Mouse (Mus musculus) G1E (cell line): ENCODE results near the gene Parp16. TPM values are rescaled to one million over a fixed set of nuclear protein-coding genes. Genes with fewer than 3 reads are reported as not detected.

Experiments
- polyA plus RNA-seq: library from polyadenylated mRNA; stranded (reverse); fragments of >175 nt; gene quantifications from 2 replicates; pipeline ENCODE4 v1.2.3, GENCODE M21; 2012
- total RNA-seq, 2 experiments: library from RNA; stranded (forward) in 1 of 2; stranded (reverse) in 1 of 2; fragments of 200-1000 nt in 1 of 2; fragments of >200 nt in 1 of 2; fragmentation: Nextera tagmentation in 1 of 2; gene quantifications; 2 replicates each; pipeline ENCODE4 v1.2.3; 2014 to 2017

The Parp16 gene
- total and polyA plus RNA-seq, 3 experiments: 7.8 to 15.9 (median 14.8) TPM

Other genes starting within 250 kb of the Parp16 start
- not detected in 2 replicates for gene Slc24a1, start 243.7 kb upstream of the Parp16 start, total RNA-seq (2014; fragmentation: Nextera tagmentation)
- gene Slc24a1, start 243.7 kb upstream of the Parp16 start, total RNA-seq (2017): 0.05 and 0.06 TPM in 2 replicates
- gene Slc24a1, start 243.7 kb upstream of the Parp16 start, polyA plus RNA-seq: not detected in 2 replicates
- 46.3 and 50.1 TPM in 2 replicates for gene Ints14, start 234.4 kb upstream of the Parp16 start, total RNA-seq (2014; fragmentation: Nextera tagmentation)
- 42.0 and 43.2 TPM in 2 replicates for gene Ints14, start 234.4 kb upstream of the Parp16 start, total RNA-seq (2017)
- gene Ints14, start 234.4 kb upstream of the Parp16 start, polyA plus RNA-seq: 36.4 and 42.7 TPM in 2 replicates
- 22.0 and 22.3 TPM in 2 replicates for gene Hacd3, start 173.7 kb upstream of the Parp16 start, total RNA-seq (2014; fragmentation: Nextera tagmentation)
- 48.1 and 49.0 TPM in 2 replicates for gene Hacd3, start 173.7 kb upstream of the Parp16 start, total RNA-seq (2017)
- gene Hacd3, start 173.7 kb upstream of the Parp16 start, polyA plus RNA-seq: 3.0 and 3.3 TPM in 2 replicates
- gene Dpp8, start 162.9 kb upstream of the Parp16 start, total RNA-seq (2014; fragmentation: Nextera tagmentation): 137 and 145 TPM in 2 replicates
- 125 and 133 TPM in 2 replicates for gene Dpp8, start 162.9 kb upstream of the Parp16 start, total RNA-seq (2017)
- gene Dpp8, start 162.9 kb upstream of the Parp16 start, polyA plus RNA-seq: 11.6 and 13.6 TPM in 2 replicates
- not detected in 2 replicates for gene Igdcc4, start 93.9 kb upstream of the Parp16 start, total RNA-seq (2014; fragmentation: Nextera tagmentation)
- gene Igdcc4, start 93.9 kb upstream of the Parp16 start, total RNA-seq (2017): 0.17 and 0.22 TPM in 2 replicates
- gene Igdcc4, start 93.9 kb upstream of the Parp16 start, polyA plus RNA-seq: not detected in 2 replicates
- not detected in 2 replicates for gene Igdcc3, start 54.2 kb upstream of the Parp16 start, total RNA-seq (2014; fragmentation: Nextera tagmentation)
- 0.49 TPM in 1 of 2 replicates, not detected in the other for gene Igdcc3, start 54.2 kb upstream of the Parp16 start, total RNA-seq (2017)
- gene Igdcc3, start 54.2 kb upstream of the Parp16 start, polyA plus RNA-seq: not detected in 2 replicates
- not detected in 2 replicates for gene Cilp, start 69.8 kb downstream of the Parp16 start, total RNA-seq (2014; fragmentation: Nextera tagmentation)
- gene Cilp, start 69.8 kb downstream of the Parp16 start, total RNA-seq (2017): under 0.01 TPM in 1 of 2 replicates, not detected in the other
- gene Cilp, start 69.8 kb downstream of the Parp16 start, polyA plus RNA-seq: not detected in 2 replicates
- 34.1 and 41.9 TPM in 2 replicates for gene Clpx, start 98.9 kb downstream of the Parp16 start, total RNA-seq (2014; fragmentation: Nextera tagmentation)
- 59.5 and 64.9 TPM in 2 replicates for gene Clpx, start 98.9 kb downstream of the Parp16 start, total RNA-seq (2017)
- 12.7 and 14.0 TPM in 2 replicates for gene Clpx, start 98.9 kb downstream of the Parp16 start, polyA plus RNA-seq
- 8.0 and 10.2 TPM in 2 replicates for gene Pdcd7, start 150.8 kb downstream of the Parp16 start, total RNA-seq (2014; fragmentation: Nextera tagmentation)
- gene Pdcd7, start 150.8 kb downstream of the Parp16 start, total RNA-seq (2017): 18.8 and 22.7 TPM in 2 replicates
- gene Pdcd7, start 150.8 kb downstream of the Parp16 start, polyA plus RNA-seq: 29.9 and 42.8 TPM in 2 replicates
- gene Ubap1l, start 165.7 kb downstream of the Parp16 start, total RNA-seq (2014; fragmentation: Nextera tagmentation): 1.7 TPM in 1 of 2 replicates, not detected in the other
- gene Ubap1l, start 165.7 kb downstream of the Parp16 start, total RNA-seq (2017): 0.55 TPM in 1 of 2 replicates, not detected in the other
- gene Ubap1l, start 165.7 kb downstream of the Parp16 start, polyA plus RNA-seq: 0.06 and 0.10 TPM in 2 replicates
- gene Kbtbd13, start 196.3 kb downstream of the Parp16 start, total RNA-seq (2014; fragmentation: Nextera tagmentation): not detected in 2 replicates
- gene Kbtbd13, start 196.3 kb downstream of the Parp16 start, total RNA-seq (2017): not detected in 2 replicates
- gene Kbtbd13, start 196.3 kb downstream of the Parp16 start, polyA plus RNA-seq: not detected in 2 replicates
- gene Rasl12, start 203.2 kb downstream of the Parp16 start, total RNA-seq (2014; fragmentation: Nextera tagmentation): not detected in 2 replicates
- gene Rasl12, start 203.2 kb downstream of the Parp16 start, total RNA-seq (2017): 0.16 and 0.23 TPM in 2 replicates
- not detected in 2 replicates for gene Rasl12, start 203.2 kb downstream of the Parp16 start, polyA plus RNA-seq
- not detected in 2 replicates for gene Slc51b, start 227.6 kb downstream of the Parp16 start, total RNA-seq (2014; fragmentation: Nextera tagmentation)
- gene Slc51b, start 227.6 kb downstream of the Parp16 start, total RNA-seq (2017): not detected in 2 replicates
- gene Slc51b, start 227.6 kb downstream of the Parp16 start, polyA plus RNA-seq: not detected in 2 replicates
- gene Mtfmt, start 240.4 kb downstream of the Parp16 start, total RNA-seq (2014; fragmentation: Nextera tagmentation): 26.2 and 27.9 TPM in 2 replicates
- gene Mtfmt, start 240.4 kb downstream of the Parp16 start, total RNA-seq (2017): 15.3 and 16.0 TPM in 2 replicates
- gene Mtfmt, start 240.4 kb downstream of the Parp16 start, polyA plus RNA-seq: 8.3 and 9.0 TPM in 2 replicates